Mouse (Mus musculus): ENCODE measurements around the gene Ppm1n. TPM values are rescaled to one million over a fixed set of nuclear protein-coding genes. Genes with fewer than 3 reads are reported as not detected.

The Ppm1n gene
- polyA plus RNA-seq, 1 experiment from 2014 or later = 0.17 TPM

DNA sequence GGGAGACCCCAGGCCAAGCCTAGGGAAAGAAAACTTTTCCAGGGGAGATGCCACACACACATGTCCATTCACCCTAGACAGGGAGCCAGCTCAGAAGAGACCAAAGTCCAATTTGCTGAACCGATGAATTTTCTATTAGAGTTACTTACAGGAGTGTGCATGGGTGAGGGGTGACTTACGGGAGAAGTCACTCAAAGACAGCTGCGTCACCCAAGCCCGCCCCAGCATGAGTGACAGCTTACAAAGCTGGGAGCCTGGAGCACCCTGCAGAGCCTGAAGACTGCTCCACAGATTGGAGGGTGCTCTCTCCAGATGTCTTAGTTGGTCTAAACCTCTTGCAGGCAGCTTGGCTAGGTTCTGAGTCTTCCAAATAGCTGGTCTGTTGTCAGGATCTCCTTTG is 32.1 kb upstream of the Ppm1n start:
- Histone ChIP-seq H3K27ac (replicated peaks) (no peak overlapping the region), H3K9ac (ENCODE audit: low read length) (no peak overlapping the region), H3K27me3 (ENCODE audit: control insufficient read depth, insufficient read depth, low read length) (no peaks in the 10 kb centered on the region), H3K4me3 (ENCODE audit: low read depth, low read length) (no peak overlapping the region), H3K4me1 (replicated peaks; ENCODE audit: control insufficient read depth, insufficient read depth) (0 out of 2 replicates have a peak, but pooled peaks cover 3% of the 10 kb centered on the region), H3K9me3 (ENCODE audit: control insufficient read depth, low read length) (no peaks in the 10 kb centered on the region), H3K4me2 (replicated peaks; ENCODE audit: low read depth) (no peak overlapping the region), H3K36me3 (ENCODE audit: control insufficient read depth, insufficient read depth, low read length) (no peaks in the 10 kb centered on the region)
- ATAC-seq (ENCODE audit: low FRiP score, low TSS enrichment) (no peak), DNase-seq (ENCODE audit: low spot score) (no peak)
- TF ChIP-seq CTCF (IDR thresholded peaks at IDR 0.05; ENCODE audit: low read depth) (no peak), EP300 (optimal IDR thresholded peaks at IDR 0.05) (no peak)
- WGBS = 26% methylated on average over 4 of the region's 4 CpGs

GRCm38 (mm10) chr7:19309884-19310641 is 30.2 kb upstream of the Ppm1n start, which contains the start of gene Fosb:
Fosb (minus strand) TSS chr7:19310051.
- Histone ChIP-seq H3K9ac (ENCODE audit: low read length) (peak within 1 kb of the TSS; percentile 67), H3K4me1 (replicated peaks; ENCODE audit: control insufficient read depth, insufficient read depth) (0 out of 2 replicates have a peak, but pooled peaks cover 3% of the 10 kb centered on the region), H3K9me3 (ENCODE audit: control insufficient read depth, low read length) (no peaks in the 10 kb centered on the region), H3K36me3 (ENCODE audit: control insufficient read depth, insufficient read depth, low read length) (no peaks in the 10 kb centered on the region), H3K27me3 (ENCODE audit: control insufficient read depth, insufficient read depth, low read length) (no peaks in the 10 kb centered on the region; the same call in 1 of the 2 replicates), H3K27ac (replicated peaks) (peak within 1 kb of the TSS; percentile 65), H3K4me3 (ENCODE audit: low read depth, low read length) (peak within 1 kb of the TSS; percentile 60), H3K4me2 (replicated peaks; ENCODE audit: low read depth) (peak within 1 kb of the TSS; percentile 99)
- under 1% methylated on average over 49 of the region's 49 CpGs for whole genome bisulfite sequencing
- TF ChIP-seq CTCF (IDR thresholded peaks at IDR 0.05; ENCODE audit: low read depth) = peak; percentile 68
- TF ChIP-seq EP300 (optimal IDR thresholded peaks at IDR 0.05) = no peak
- ATAC-seq (ENCODE audit: low FRiP score, low TSS enrichment) (peak; percentile 86), DNase-seq (ENCODE audit: low spot score) (peak; percentile 93)

DNA sequence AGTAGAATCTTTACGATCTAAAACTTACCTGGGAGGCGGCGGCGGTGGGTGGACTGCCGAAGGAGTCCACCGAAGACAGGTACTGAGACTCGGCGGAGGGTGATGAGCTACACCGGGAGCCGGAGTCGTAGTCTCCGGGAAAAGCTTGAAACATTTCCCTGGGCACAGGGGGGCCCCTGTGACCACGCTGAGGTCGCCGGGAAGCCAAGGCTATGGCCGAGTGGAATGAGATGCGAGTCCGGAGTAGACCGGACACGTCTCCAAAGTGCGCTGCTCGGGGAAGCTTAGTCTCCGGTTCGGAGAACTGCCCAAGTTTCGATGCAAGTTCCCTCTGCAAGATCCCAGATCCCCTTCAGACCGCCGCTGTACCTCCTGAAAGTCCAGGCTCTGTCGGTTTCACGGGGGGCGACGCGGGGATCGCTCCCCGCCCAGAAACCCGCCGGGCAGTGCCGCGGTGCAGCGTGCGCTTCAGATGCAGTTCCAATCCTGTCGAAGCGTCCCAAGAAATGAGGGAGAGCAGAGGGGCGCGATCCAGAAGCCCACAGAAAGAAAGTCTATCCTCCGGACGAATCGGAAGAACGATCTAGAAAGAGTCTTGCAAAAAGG is 29.5 kb upstream of the Ppm1n start:
- Histone ChIP-seq H3K27me3 (ENCODE audit: control insufficient read depth, insufficient read depth, low read length) (no peaks in the 10 kb centered on the region; the same call in 1 of the 2 replicates), H3K36me3 (ENCODE audit: control insufficient read depth, insufficient read depth, low read length) (no peaks in the 10 kb centered on the region), H3K9ac (ENCODE audit: low read length) (peak overlapping the region; percentile 48), H3K4me2 (replicated peaks; ENCODE audit: low read depth) (peak overlapping the region; percentile 99), H3K4me1 (replicated peaks; ENCODE audit: control insufficient read depth, insufficient read depth) (peaks cover 8% of the 10 kb centered on the region; the same call in 1 of the 2 replicates), H3K9me3 (ENCODE audit: control insufficient read depth, low read length) (no peaks in the 10 kb centered on the region), H3K27ac (replicated peaks) (no peak overlapping the region), H3K4me3 (ENCODE audit: low read depth, low read length) (peak overlapping the region; percentile 60)
- ATAC-seq (ENCODE audit: low FRiP score, low TSS enrichment) (no peak), DNase-seq (ENCODE audit: low spot score) (peak; percentile 26)
- TF ChIP-seq EP300 (optimal IDR thresholded peaks at IDR 0.05) (no peak), CTCF (IDR thresholded peaks at IDR 0.05; ENCODE audit: low read depth) (no peak)
- under 1% methylated on average over 48 of the region's 48 CpGs for WGBS

GRCm38 (mm10) chr7:19308454-19309277 is 28.8 kb upstream of the Ppm1n start:
- H3K4me2 ChIP-seq (replicated peaks; ENCODE audit: low read depth) = peak overlapping the region; percentile 99
- under 1% methylated on average over 51 of the region's 58 CpGs for WGBS
- peak overlapping the region; percentile 78 for H3K27ac ChIP-seq (replicated peaks)
- no peaks in the 10 kb centered on the region for H3K36me3 ChIP-seq (ENCODE audit: control insufficient read depth, insufficient read depth, low read length)
- ATAC-seq (ENCODE audit: low FRiP score, low TSS enrichment) (peak; percentile 89), DNase-seq (ENCODE audit: low spot score) (peak; percentile 95)
- no peaks in the 10 kb centered on the region for H3K9me3 ChIP-seq (ENCODE audit: control insufficient read depth, low read length)
- peak; percentile 57 for TF ChIP-seq CTCF (IDR thresholded peaks at IDR 0.05; ENCODE audit: low read depth)
- no peak for TF ChIP-seq EP300 (optimal IDR thresholded peaks at IDR 0.05)
- H3K4me3 ChIP-seq (ENCODE audit: low read depth, low read length) = peak overlapping the region; percentile 60
- no peaks in the 10 kb centered on the region; the same call in 1 of the 2 replicates for H3K27me3 ChIP-seq (ENCODE audit: control insufficient read depth, insufficient read depth, low read length)
- peaks cover 8% of the 10 kb centered on the region; the same call in 1 of the 2 replicates for H3K4me1 ChIP-seq (replicated peaks; ENCODE audit: control insufficient read depth, insufficient read depth)
- peak overlapping the region; percentile 61 for H3K9ac ChIP-seq (ENCODE audit: low read length)

DNA sequence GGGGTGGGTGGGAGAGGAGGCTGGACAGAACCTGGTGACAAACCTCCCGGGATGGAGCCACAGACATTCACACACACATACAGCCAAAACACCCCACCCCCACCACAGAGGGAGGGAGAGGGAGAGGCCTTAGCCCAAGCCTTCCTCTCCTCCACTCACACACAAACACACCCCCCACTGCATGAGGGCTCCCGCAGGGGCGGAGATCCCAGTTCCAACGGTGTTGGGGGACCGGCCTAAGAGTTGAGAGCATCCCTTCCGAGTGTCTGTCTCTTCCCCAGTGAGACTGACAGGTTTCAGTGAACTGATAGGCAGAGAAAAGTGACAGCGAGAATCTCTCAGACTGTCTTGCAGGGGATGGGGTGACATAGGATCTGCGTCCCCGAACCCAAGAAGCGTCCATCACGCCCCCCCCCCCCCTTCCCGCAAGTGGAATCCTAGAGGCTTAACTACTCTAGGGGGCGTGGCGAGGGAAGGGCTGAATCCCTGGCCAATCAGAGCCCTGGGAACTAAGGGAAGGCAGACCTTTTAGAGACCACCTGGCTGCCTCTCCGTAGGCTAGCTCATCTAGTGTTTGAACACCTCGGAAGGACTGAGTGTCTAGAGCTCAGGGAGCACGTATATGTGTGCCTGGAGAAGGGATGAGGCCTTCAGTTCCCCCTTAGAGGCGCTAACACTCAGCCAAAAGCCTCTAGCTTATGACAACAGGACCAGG is 28.0 kb upstream of the Ppm1n start:
- Histone ChIP-seq H3K4me2 (replicated peaks; ENCODE audit: low read depth) (peak overlapping the region; percentile 99), H3K9me3 (ENCODE audit: control insufficient read depth, low read length) (no peaks in the 10 kb centered on the region), H3K4me3 (ENCODE audit: low read depth, low read length) (peak overlapping the region; percentile 60), H3K36me3 (ENCODE audit: control insufficient read depth, insufficient read depth, low read length) (no peaks in the 10 kb centered on the region), H3K9ac (ENCODE audit: low read length) (peak overlapping the region; percentile 61), H3K27ac (replicated peaks) (peak overlapping the region; percentile 78), H3K4me1 (replicated peaks; ENCODE audit: control insufficient read depth, insufficient read depth) (peaks cover 8% of the 10 kb centered on the region; the same call in 1 of the 2 replicates), H3K27me3 (ENCODE audit: control insufficient read depth, insufficient read depth, low read length) (peaks cover 3% of the 10 kb centered on the region; the same call in 1 of the 2 replicates)
- WGBS = 3% methylated on average over 15 of the region's 18 CpGs
- TF ChIP-seq EP300 (optimal IDR thresholded peaks at IDR 0.05) (no peak), CTCF (IDR thresholded peaks at IDR 0.05; ENCODE audit: low read depth) (peak; percentile 38)
- peak; percentile 72 for DNase-seq (ENCODE audit: low spot score)
- ATAC-seq (ENCODE audit: low FRiP score, low TSS enrichment) = peak; percentile 50

Measured in stomach, postnatal 0 days (tissue).